Mouse (Mus musculus): ENCODE results near the gene Tgfbr3l. TPM values are rescaled to one million over a fixed set of nuclear protein-coding genes. Genes with fewer than 3 reads are reported as not detected.

The Tgfbr3l gene
- 0.82 and 1.1 TPM in 2 replicates for polyA plus RNA-seq (2015; fragmentation: Nextera tagmentation; extraction: Ambion mirVana)

- H3K9ac ChIP-seq (ENCODE audit: low read depth, low read length) = no peak within 1 kb of the TSS
- WGBS (ENCODE audit: insufficient replicate concordance) = 80% methylated on average over 15 of the region's 15 CpGs
- peaks cover 19% of the 10 kb centered on the region for H3K36me3 ChIP-seq (ENCODE audit: control insufficient read depth, insufficient read depth)
- ATAC-seq (ENCODE audit: low read depth) = no peak
- no peak within 1 kb of the TSS for H3K4me2 ChIP-seq (ENCODE audit: low read depth, low read length)
- no peaks in the 10 kb centered on the region for H3K9me3 ChIP-seq (replicated peaks; ENCODE audit: control insufficient read depth, low read length)
- no peak within 1 kb of the TSS for H3K27ac ChIP-seq (ENCODE audit: low read length)
- H3K27me3 ChIP-seq (ENCODE audit: control insufficient read depth, insufficient read depth, low read depth, low read length) = no peaks in the 10 kb centered on the region
- peaks cover 12% of the 10 kb centered on the region for H3K4me1 ChIP-seq (ENCODE audit: control insufficient read depth, low read depth, low read length)
- no peak within 1 kb of the TSS for H3K4me3 ChIP-seq (ENCODE audit: low read depth, low read length)
These were observed at the start of gene Tgfbr3l for GRCm38 (mm10) chr8:4247951-4248540. Tgfbr3l (plus strand) TSS chr8:4248214.

- Histone ChIP-seq H3K27me3 (ENCODE audit: control insufficient read depth, insufficient read depth, low read depth, low read length) (peaks cover 18% of the 10 kb centered on the region), H3K36me3 (ENCODE audit: control insufficient read depth, insufficient read depth) (no peaks in the 10 kb centered on the region), H3K9me3 (replicated peaks; ENCODE audit: control insufficient read depth, low read length) (no peaks in the 10 kb centered on the region), H3K4me1 (ENCODE audit: control insufficient read depth, low read depth, low read length) (peaks cover 5% of the 10 kb centered on the region), H3K9ac (ENCODE audit: low read depth, low read length) (no peak overlapping the region), H3K4me2 (ENCODE audit: low read depth, low read length) (no peak overlapping the region), H3K27ac (ENCODE audit: low read length) (no peak overlapping the region), H3K4me3 (ENCODE audit: low read depth, low read length) (no peak overlapping the region)
- ATAC-seq (ENCODE audit: low read depth) = no peak
- 28% methylated on average over 2 of the region's 2 CpGs for WGBS (ENCODE audit: insufficient replicate concordance)
These were observed 46.7 kb upstream of the Tgfbr3l start for GRCm38 (mm10) chr8:4201321-4201720.

DNA sequence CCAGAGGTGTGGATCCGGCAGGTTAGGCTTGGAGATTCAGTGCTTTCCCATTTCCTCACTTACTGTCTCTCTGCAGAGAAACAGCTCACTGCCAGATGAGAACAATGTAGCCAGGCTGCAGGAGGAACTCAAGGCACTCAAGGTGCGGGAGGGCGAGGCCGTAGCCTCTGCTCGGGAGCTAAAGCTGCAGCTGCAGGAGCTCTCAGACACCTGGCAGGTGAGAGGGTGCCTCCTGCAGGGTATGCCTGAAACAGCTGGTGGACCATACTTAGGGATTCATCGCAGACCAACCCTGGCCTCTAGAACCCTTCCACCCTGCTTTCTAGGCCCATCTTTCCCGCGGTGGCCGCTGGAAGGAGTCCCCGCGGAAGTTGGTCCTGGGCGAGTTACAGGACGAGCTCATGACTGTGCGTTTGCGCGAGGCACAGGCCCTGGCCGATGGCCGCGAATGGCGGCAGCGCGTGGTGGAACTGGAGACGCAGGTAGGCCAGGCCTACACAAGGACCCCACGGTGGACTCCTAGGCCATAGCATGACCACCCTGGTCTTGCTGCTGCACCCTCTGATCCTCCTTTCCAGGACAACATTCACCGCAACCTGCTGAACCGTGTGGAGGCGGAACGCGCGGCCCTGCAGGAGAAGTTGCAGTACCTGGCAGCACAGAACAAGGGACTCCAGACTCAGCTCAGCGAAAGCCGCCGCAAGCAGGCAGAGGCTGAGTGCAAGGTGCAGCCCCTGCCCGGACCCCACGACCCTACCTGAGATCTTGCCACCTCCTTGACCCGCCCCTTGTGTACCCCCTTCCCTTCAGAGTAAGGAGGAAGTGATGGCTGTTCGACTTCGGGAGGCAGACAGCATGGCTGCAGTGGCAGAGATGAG lies 42.5 kb upstream of the Tgfbr3l start:
- ATAC-seq (ENCODE audit: low read depth) = no peak
- Histone ChIP-seq H3K9me3 (replicated peaks; ENCODE audit: control insufficient read depth, low read length) (no peaks in the 10 kb centered on the region), H3K4me3 (ENCODE audit: low read depth, low read length) (no peak overlapping the region; the same call in 1 of the 2 replicates), H3K4me1 (ENCODE audit: control insufficient read depth, low read depth, low read length) (peaks cover 11% of the 10 kb centered on the region), H3K27me3 (ENCODE audit: control insufficient read depth, insufficient read depth, low read depth, low read length) (peaks cover 21% of the 10 kb centered on the region), H3K36me3 (ENCODE audit: control insufficient read depth, insufficient read depth) (no peaks in the 10 kb centered on the region), H3K27ac (ENCODE audit: low read length) (no peak overlapping the region), H3K9ac (ENCODE audit: low read depth, low read length) (no peak overlapping the region), H3K4me2 (ENCODE audit: low read depth, low read length) (peak overlapping the region; percentile 28; the same call in 1 of the 2 replicates)
- WGBS (ENCODE audit: insufficient replicate concordance) = 26% methylated on average over 38 of the region's 38 CpGs

DNA sequence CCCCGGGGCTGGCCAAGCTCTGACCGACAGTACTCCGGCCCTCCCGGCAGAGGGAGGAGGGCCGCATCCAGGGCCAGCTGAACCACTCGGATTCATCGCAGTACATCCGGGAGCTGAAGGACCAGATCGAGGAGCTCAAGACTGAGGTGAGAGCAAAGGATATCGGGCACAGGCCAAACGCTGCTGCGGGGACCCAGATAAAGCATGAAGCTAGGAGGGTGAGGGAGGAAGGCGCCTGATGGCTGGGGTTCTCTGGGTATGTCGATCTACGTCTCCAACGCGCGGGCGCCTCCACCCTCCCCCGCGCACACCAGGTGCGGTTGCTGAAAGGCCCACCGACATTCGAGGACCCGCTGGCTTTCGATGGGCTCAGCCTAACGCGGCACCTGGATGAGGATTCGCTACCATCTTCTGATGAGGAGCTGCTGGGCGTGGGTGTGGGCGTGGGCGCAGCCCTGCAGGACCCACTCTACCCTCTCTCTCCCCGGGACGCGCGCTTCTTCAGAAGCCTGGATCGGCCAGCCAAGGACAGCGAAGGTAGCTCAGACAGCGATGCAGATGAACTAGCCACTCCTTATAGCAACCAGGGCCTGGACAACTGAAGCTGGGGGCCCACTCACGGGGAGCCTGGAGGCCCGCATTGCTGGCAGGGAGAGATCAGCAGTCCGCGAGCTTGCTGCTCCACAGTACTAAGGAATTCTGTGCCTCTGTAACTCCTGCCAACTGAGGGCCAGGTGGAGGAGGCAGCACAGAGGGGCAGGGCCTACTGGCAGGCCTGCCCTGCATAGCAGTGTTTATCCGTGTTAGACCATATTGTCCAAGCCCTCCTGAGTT lies 41.6 kb upstream of the Tgfbr3l start:
- H3K4me3 ChIP-seq (ENCODE audit: low read depth, low read length) = peak overlapping the region; percentile 17
- H3K4me1 ChIP-seq (ENCODE audit: control insufficient read depth, low read depth, low read length) = peaks cover 11% of the 10 kb centered on the region
- H3K36me3 ChIP-seq (ENCODE audit: control insufficient read depth, insufficient read depth) = no peaks in the 10 kb centered on the region
- peaks cover 21% of the 10 kb centered on the region for H3K27me3 ChIP-seq (ENCODE audit: control insufficient read depth, insufficient read depth, low read depth, low read length)
- H3K4me2 ChIP-seq (ENCODE audit: low read depth, low read length) = peak overlapping the region; percentile 28
- WGBS (ENCODE audit: insufficient replicate concordance) = 16% methylated on average over 44 of the region's 44 CpGs
- ATAC-seq (ENCODE audit: low read depth) = peak; percentile 32
- no peak overlapping the region for H3K9ac ChIP-seq (ENCODE audit: low read depth, low read length)
- no peak overlapping the region for H3K27ac ChIP-seq (ENCODE audit: low read length)
- H3K9me3 ChIP-seq (replicated peaks; ENCODE audit: control insufficient read depth, low read length) = no peaks in the 10 kb centered on the region

DNA sequence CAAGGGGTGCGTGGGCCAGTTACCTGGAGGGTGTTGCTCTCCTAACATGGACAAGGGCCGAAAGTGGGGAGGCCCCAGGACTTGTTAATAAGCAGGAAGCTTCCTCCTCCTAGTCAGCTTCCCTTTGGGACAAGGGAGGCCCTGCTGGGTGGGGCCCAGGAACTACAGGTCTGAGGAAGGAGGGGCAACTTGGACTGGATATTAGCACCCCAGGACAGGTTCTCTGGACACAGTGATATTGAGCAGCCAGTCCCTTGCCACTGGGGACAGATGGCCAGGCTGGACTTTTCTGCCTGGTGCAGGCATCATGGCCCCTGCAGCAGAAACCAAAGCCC lies 41.0 kb upstream of the Tgfbr3l start:
- peak overlapping the region; percentile 28; the same call in 1 of the 2 replicates for H3K4me2 ChIP-seq (ENCODE audit: low read depth, low read length)
- no peaks in the 10 kb centered on the region for H3K9me3 ChIP-seq (replicated peaks; ENCODE audit: control insufficient read depth, low read length)
- H3K36me3 ChIP-seq (ENCODE audit: control insufficient read depth, insufficient read depth) = no peaks in the 10 kb centered on the region
- 43% methylated on average over 2 of the region's 2 CpGs for WGBS (ENCODE audit: insufficient replicate concordance)
- no peak overlapping the region for H3K9ac ChIP-seq (ENCODE audit: low read depth, low read length)
- no peak overlapping the region for H3K27ac ChIP-seq (ENCODE audit: low read length)
- ATAC-seq (ENCODE audit: low read depth) = no peak
- peaks cover 21% of the 10 kb centered on the region for H3K27me3 ChIP-seq (ENCODE audit: control insufficient read depth, insufficient read depth, low read depth, low read length)
- H3K4me3 ChIP-seq (ENCODE audit: low read depth, low read length) = no peak overlapping the region
- peaks cover 11% of the 10 kb centered on the region for H3K4me1 ChIP-seq (ENCODE audit: control insufficient read depth, low read depth, low read length)

DNA sequence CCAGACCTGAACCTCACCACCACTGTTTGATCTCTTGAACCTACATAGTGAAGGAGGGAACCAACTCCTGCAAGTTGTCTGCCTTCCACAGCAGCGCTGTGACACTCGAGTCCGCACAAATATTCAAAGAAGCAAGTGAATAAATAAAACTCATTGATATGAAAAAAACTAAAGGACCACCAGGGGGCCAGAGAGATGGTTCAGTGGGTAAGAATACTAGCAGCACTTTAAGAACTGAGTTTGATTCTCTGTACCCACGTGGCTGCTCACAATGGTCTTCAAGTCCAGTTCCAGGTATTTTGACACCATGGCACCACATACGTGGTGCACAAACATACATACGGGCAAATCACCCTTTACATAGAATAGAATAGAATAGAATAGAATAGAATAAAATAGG lies 36.9 kb upstream of the Tgfbr3l start:
- Histone ChIP-seq H3K4me1 (ENCODE audit: control insufficient read depth, low read depth, low read length) (peaks cover 27% of the 10 kb centered on the region), H3K9ac (ENCODE audit: low read depth, low read length) (no peak overlapping the region), H3K4me3 (ENCODE audit: low read depth, low read length) (no peak overlapping the region), H3K9me3 (replicated peaks; ENCODE audit: control insufficient read depth, low read length) (no peaks in the 10 kb centered on the region), H3K27me3 (ENCODE audit: control insufficient read depth, insufficient read depth, low read depth, low read length) (peaks cover 33% of the 10 kb centered on the region), H3K4me2 (ENCODE audit: low read depth, low read length) (no peak overlapping the region), H3K27ac (ENCODE audit: low read length) (no peak overlapping the region), H3K36me3 (ENCODE audit: control insufficient read depth, insufficient read depth) (no peaks in the 10 kb centered on the region)
- no peak for ATAC-seq (ENCODE audit: low read depth)
- 65% methylated on average over 6 of the region's 6 CpGs for WGBS (ENCODE audit: insufficient replicate concordance)

- peak overlapping the region; percentile 48 for H3K4me3 ChIP-seq (ENCODE audit: low read depth, low read length)
- peak overlapping the region; percentile 18; the same call in 1 of the 2 replicates for H3K27ac ChIP-seq (ENCODE audit: low read length)
- peak overlapping the region; percentile 66 for H3K4me2 ChIP-seq (ENCODE audit: low read depth, low read length)
- no peak for ATAC-seq (ENCODE audit: low read depth)
- peaks cover 23% of the 10 kb centered on the region for H3K4me1 ChIP-seq (ENCODE audit: control insufficient read depth, low read depth, low read length)
- 1% methylated on average over 24 of the region's 25 CpGs for WGBS (ENCODE audit: insufficient replicate concordance)
- H3K27me3 ChIP-seq (ENCODE audit: control insufficient read depth, insufficient read depth, low read depth, low read length) = peaks cover 45% of the 10 kb centered on the region
- no peaks in the 10 kb centered on the region for H3K9me3 ChIP-seq (replicated peaks; ENCODE audit: control insufficient read depth, low read length)
- H3K9ac ChIP-seq (ENCODE audit: low read depth, low read length) = no peak overlapping the region; the same call in 1 of the 2 replicates
- no peaks in the 10 kb centered on the region for H3K36me3 ChIP-seq (ENCODE audit: control insufficient read depth, insufficient read depth)
These were observed 35.2 kb upstream of the Tgfbr3l start for GRCm38 (mm10) chr8:4212809-4213209.

- H3K27ac ChIP-seq (ENCODE audit: low read length) = peak overlapping the region; percentile 66
- peaks cover 49% of the 10 kb centered on the region for H3K27me3 ChIP-seq (ENCODE audit: control insufficient read depth, insufficient read depth, low read depth, low read length)
- H3K4me2 ChIP-seq (ENCODE audit: low read depth, low read length) = peak overlapping the region; percentile 66
- WGBS (ENCODE audit: insufficient replicate concordance) = under 1% methylated on average over 18 of the region's 18 CpGs
- H3K36me3 ChIP-seq (ENCODE audit: control insufficient read depth, insufficient read depth) = no peaks in the 10 kb centered on the region
- peak; percentile 73 for ATAC-seq (ENCODE audit: low read depth)
- no peak overlapping the region; the same call in 1 of the 2 replicates for H3K9ac ChIP-seq (ENCODE audit: low read depth, low read length)
- peak overlapping the region; percentile 48 for H3K4me3 ChIP-seq (ENCODE audit: low read depth, low read length)
- H3K4me1 ChIP-seq (ENCODE audit: control insufficient read depth, low read depth, low read length) = peaks cover 23% of the 10 kb centered on the region
- no peaks in the 10 kb centered on the region for H3K9me3 ChIP-seq (replicated peaks; ENCODE audit: control insufficient read depth, low read length)
These were observed 34.6 kb upstream of the Tgfbr3l start for GRCm38 (mm10) chr8:4213210-4214005.

All from liver, embryonic 16.5 days (tissue).